Mouse (Mus musculus) G1E (cell line): ENCODE results near the gene Grin2b. TPM values are rescaled to one million over a fixed set of nuclear protein-coding genes. Genes with fewer than 3 reads are reported as not detected.

Source experiments
- ATAC-seq: 2 replicates; pipeline ENCODE4 v1.8.0; 2016; ENCODE audit warnings: mild to moderate bottlenecking; ENCODE audit not compliant: insufficient number of reproducible peaks, poor library complexity, low FRiP score, severe bottlenecking; ENCODE audit errors: extremely low read depth
- DNase-seq: peaks from one replicate; pipeline ENCODE4 v3.0.0; 2012; ENCODE audit warnings: low spot score
- H3K27me3 ChIP-seq: 2 replicates; pipeline ENCODE4 v1.6.1; 2012; ENCODE audit warnings: mild to moderate bottlenecking, low read length, inconsistent platforms; ENCODE audit not compliant: insufficient read depth
- H3K36me3 ChIP-seq: replicated peaks from 2 replicates; pipeline ENCODE3; 2012; ENCODE audit warnings: mild to moderate bottlenecking, inconsistent platforms
- H3K4me1 ChIP-seq: 2 replicates; pipeline ENCODE4 v1.6.1; 2012; ENCODE audit warnings: low read depth, low read length, inconsistent platforms, mixed read lengths; ENCODE audit not compliant: insufficient read depth
- H3K4me3 ChIP-seq: 2 replicates; pipeline ENCODE4 v1.5.1; 2012; ENCODE audit warnings: low read depth, mild to moderate bottlenecking, inconsistent platforms, low read length, moderate library complexity, mixed read lengths
- H3K9me3 ChIP-seq: replicated peaks from 2 replicates; pipeline ENCODE4 v1.6.1; 2012; ENCODE audit warnings: inconsistent platforms
- CTCF ChIP-seq: IDR thresholded peaks from 2 replicates; pipeline ENCODE4 v1.5.1; 2012; ENCODE audit warnings: low read depth, low read length, inconsistent platforms, mixed read lengths
- GATA1 ChIP-seq: IDR thresholded peaks from 2 replicates; pipeline ENCODE4 v1.6.1; 2012; ENCODE audit warnings: borderline replicate concordance, low read length, inconsistent platforms, mixed read lengths
- GATA2 ChIP-seq: IDR thresholded peaks from 2 replicates; pipeline ENCODE4 v1.6.1; 2012; ENCODE audit warnings: low read depth, low read length, inconsistent platforms, borderline replicate concordance
- POLR2AphosphoS5 ChIP-seq: IDR thresholded peaks from 2 replicates; pipeline ENCODE4 v1.6.1; 2012; ENCODE audit warnings: low read depth, low read length, inconsistent platforms; ENCODE audit not compliant: insufficient replicate concordance
- TAL1 ChIP-seq: conservative IDR thresholded peaks from 2 replicates; pipeline ENCODE4 v1.6.1; 2012; ENCODE audit warnings: low read depth, low read length, inconsistent platforms, mixed read lengths
- polyA plus RNA-seq: library from polyadenylated mRNA; stranded (reverse); fragments of >175 nt; gene quantifications from 2 replicates; pipeline ENCODE4 v1.2.3, GENCODE M21; 2012
- total RNA-seq, 2 experiments: library from RNA; stranded (forward) in 1 of 2; stranded (reverse) in 1 of 2; fragments of 200-1000 nt in 1 of 2; fragments of >200 nt in 1 of 2; fragmentation: Nextera tagmentation in 1 of 2; gene quantifications; 2 replicates each; pipeline ENCODE4 v1.2.3; 2014 to 2017

The Grin2b gene
- total and polyA plus RNA-seq, 3 experiments: 0.05 TPM; not detected in 2

GRCm38 (mm10) chr6:135961766-135962165, 211.5 kb downstream of the Grin2b start:
- DNase-seq: no peak
- TF ChIP-seq TAL1: no peak
- no peak for TF ChIP-seq GATA2
- TF ChIP-seq CTCF: no peak
- TF ChIP-seq GATA1: no peak
- no peak for TF ChIP-seq POLR2AphosphoS5
- ATAC-seq: no peak
- no peaks in the 10 kb centered on the region for H3K36me3 ChIP-seq
- no peaks in the 10 kb centered on the region for H3K4me1 ChIP-seq
- H3K27me3 ChIP-seq: no peaks in the 10 kb centered on the region
- H3K4me3 ChIP-seq: no peak overlapping the region
- peaks cover 52% of the 10 kb centered on the region for H3K9me3 ChIP-seq

GRCm38 (mm10) chr6:135959629-135960028, 213.7 kb downstream of the Grin2b start:
- no peaks in the 10 kb centered on the region for H3K4me1 ChIP-seq
- DNase-seq (no peak), ATAC-seq (no peak)
- no peaks in the 10 kb centered on the region for H3K36me3 ChIP-seq
- peaks cover 46% of the 10 kb centered on the region for H3K9me3 ChIP-seq
- no peak overlapping the region for H3K4me3 ChIP-seq
- H3K27me3 ChIP-seq: no peaks in the 10 kb centered on the region
- TF ChIP-seq GATA1 (no peak), CTCF (no peak), TAL1 (no peak), GATA2 (no peak), POLR2AphosphoS5 (no peak)

- H3K4me3 ChIP-seq: no peak overlapping the region
Observed at GRCm38 (mm10) chr6:135951666-135952065, 221.6 kb downstream of the Grin2b start.

GRCm38 (mm10) chr6:135945511-135945910, 227.8 kb downstream of the Grin2b start:
- ATAC-seq (no peak), DNase-seq (no peak)
- no peak overlapping the region for H3K4me3 ChIP-seq
- TF ChIP-seq TAL1 (no peak), GATA2 (no peak), CTCF (no peak)
- H3K36me3 ChIP-seq: no peaks in the 10 kb centered on the region
- H3K4me1 ChIP-seq: no peaks in the 10 kb centered on the region
- H3K27me3 ChIP-seq: no peaks in the 10 kb centered on the region
- H3K9me3 ChIP-seq: peaks cover 61% of the 10 kb centered on the region

More at GRCm38 (mm10) chr6:135951666-135952065, 221.6 kb downstream of the Grin2b start:
- no peaks in the 10 kb centered on the region for H3K4me1 ChIP-seq
- H3K36me3 ChIP-seq: no peaks in the 10 kb centered on the region
- H3K9me3 ChIP-seq: peaks cover 59% of the 10 kb centered on the region
- DNase-seq (no peak), ATAC-seq (no peak)
- no peak for TF ChIP-seq TAL1
- TF ChIP-seq GATA2: no peak
- no peak for TF ChIP-seq CTCF
- no peak for TF ChIP-seq GATA1
- TF ChIP-seq POLR2AphosphoS5: no peak
- no peaks in the 10 kb centered on the region for H3K27me3 ChIP-seq

- no peak for ATAC-seq
Observed at GRCm38 (mm10) chr6:135944358-135944757, 229.0 kb downstream of the Grin2b start.

GRCm38 (mm10) chr6:135943121-135943617, 230.1 kb downstream of the Grin2b start:
- no peaks in the 10 kb centered on the region for H3K36me3 ChIP-seq
- no peak for DNase-seq
- H3K4me3 ChIP-seq: no peak overlapping the region
- no peak for ATAC-seq
- no peak for TF ChIP-seq TAL1
- TF ChIP-seq POLR2AphosphoS5: no peak
- TF ChIP-seq CTCF: no peak
- TF ChIP-seq GATA2: no peak
- TF ChIP-seq GATA1: no peak
- H3K4me1 ChIP-seq: no peaks in the 10 kb centered on the region
- H3K27me3 ChIP-seq: no peaks in the 10 kb centered on the region
- H3K9me3 ChIP-seq: peaks cover 56% of the 10 kb centered on the region

More at GRCm38 (mm10) chr6:135944358-135944757, 229.0 kb downstream of the Grin2b start:
- DNase-seq: no peak
- H3K9me3 ChIP-seq: peaks cover 57% of the 10 kb centered on the region
- no peaks in the 10 kb centered on the region for H3K36me3 ChIP-seq
- H3K27me3 ChIP-seq: no peaks in the 10 kb centered on the region
- TF ChIP-seq TAL1 (no peak), CTCF (no peak), POLR2AphosphoS5 (no peak), GATA2 (no peak), GATA1 (no peak)
- H3K4me3 ChIP-seq: no peak overlapping the region
- no peaks in the 10 kb centered on the region for H3K4me1 ChIP-seq

- H3K4me1 ChIP-seq: no peaks in the 10 kb centered on the region
- H3K4me3 ChIP-seq: no peak overlapping the region
- no peaks in the 10 kb centered on the region for H3K36me3 ChIP-seq
- no peak for TF ChIP-seq POLR2AphosphoS5
- no peak for TF ChIP-seq GATA2
- TF ChIP-seq GATA1: no peak
- TF ChIP-seq CTCF: no peak
- TF ChIP-seq TAL1: no peak
- ATAC-seq: no peak
- no peak for DNase-seq
- peaks cover 50% of the 10 kb centered on the region for H3K9me3 ChIP-seq
- no peaks in the 10 kb centered on the region for H3K27me3 ChIP-seq
Observed at GRCm38 (mm10) chr6:135932924-135933323, 240.4 kb downstream of the Grin2b start.
